Mouse (Mus musculus) spleen, postnatal 4 days (tissue): Measurements from ENCODE around the gene Fgf22.

Source experiments
- DNase-seq, 2 experiments: peaks; one replicate each; pipeline ENCODE4 v3.0.0; 2022; ENCODE audit warnings: low spot score in 2 of 2

Fgf22 gene

DNA sequence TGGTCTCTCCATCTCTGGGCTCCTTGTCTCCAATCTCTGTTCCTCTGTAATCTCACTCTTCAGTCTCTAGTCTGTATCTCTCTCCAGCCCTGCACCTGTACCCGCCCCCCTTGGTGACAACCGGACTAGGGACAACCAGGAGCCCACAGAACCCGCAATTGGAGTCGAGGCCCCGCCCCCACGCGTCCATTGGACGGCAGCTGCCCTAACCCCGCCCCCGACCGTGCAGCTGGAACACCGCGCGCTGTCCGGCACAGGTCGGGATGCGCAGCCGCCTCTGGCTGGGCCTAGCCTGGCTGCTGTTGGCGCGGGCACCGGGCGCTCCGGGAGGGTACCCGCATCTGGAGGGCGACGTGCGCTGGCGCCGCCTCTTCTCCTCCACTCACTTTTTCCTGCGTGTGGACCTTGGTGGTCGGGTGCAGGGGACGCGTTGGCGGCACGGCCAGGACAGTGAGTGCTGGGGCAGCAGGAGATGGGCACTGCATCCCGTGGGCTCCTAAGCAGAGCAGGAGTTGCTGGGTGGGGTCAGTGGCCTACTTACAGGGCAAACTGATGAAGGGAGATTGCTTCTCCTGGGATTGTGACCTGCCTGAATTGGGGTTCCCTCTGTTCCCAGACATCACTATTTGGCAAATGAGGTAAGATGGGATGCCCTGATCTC lies at the start of gene Fgf22:
Gene Fgf22 (plus strand): TSS at position 221 of the 661 bp plus-strand sequence.
- peak; percentile 65 to 80 for DNase-seq

DNA sequence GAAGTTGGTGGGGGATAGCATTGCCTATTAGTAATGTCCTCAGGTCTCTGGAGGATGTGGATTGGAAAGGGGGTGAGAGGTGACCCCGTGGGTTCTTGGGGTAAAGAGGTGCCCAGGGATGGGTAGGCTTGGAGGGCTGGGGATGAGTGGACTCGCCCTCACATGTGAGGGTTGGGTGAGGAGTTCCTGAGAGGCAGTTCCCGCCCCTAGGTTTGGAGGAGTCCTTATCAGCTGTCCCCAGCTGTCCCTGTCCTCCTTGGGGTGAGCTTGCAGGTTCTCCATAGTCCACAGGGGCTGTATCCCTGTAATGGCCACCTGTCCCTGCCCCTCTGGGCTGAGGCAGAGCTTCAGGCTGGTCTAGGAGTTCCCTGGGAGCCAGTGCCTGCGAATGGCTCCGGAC lies 48.9 kb upstream of the Fgf22 start:
- DNase-seq = peak; percentile 81 to 85

DNA sequence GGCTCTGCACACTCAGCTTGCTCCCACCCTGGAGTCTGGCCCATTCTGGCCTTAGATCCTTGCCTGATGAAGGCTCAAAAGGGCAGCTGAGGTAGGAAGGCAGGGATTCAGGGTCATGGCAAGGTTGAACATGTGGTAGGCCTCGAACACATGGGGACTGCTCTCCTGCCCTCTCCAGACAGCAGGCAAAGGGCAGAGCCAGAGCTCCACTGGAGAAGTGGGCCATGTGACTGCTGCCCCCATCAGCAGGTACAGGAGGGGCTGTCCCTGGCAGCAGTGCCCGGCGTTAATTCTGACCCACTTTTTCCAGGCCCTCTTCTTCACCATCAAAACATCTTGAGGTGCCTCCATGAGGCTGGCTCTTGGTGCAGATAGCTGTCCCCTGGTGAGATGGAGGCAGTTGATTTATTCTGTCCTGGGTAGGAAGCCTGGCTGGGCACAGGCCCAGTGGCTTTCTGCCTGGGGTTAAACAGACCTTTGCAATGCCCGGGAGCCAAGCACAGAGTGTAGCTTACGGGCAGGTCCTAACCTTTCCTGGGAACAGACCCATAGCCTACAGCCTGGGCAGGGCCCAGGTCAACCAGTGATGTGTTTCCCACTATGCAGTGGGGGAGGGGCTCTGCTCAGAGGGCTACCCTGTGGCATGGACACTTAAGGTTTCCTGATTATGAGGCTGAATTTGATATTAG lies 48.3 kb upstream of the Fgf22 start:
- peak in 1 of 2 experiments; percentile 66 for DNase-seq

DNA sequence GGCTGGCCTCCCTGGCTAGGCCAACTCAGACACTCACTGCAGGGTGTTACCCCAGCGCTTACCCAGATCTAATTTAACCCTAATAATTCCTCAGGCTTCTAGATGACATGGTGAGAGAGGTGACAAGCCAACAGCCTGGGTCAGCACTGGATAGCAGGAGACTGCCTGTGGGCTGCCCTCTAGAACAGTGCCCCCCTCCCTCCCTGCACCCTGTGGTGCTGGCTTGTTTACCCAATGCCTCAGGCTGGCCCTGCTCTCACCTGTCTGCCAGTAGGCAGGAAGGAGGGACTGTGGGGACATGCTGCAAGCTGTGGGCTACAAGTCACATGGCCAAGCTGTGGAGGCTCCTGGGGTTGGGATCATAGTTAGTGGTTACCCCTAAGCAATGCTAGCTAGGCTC lies 47.7 kb upstream of the Fgf22 start:
- DNase-seq = no peak

DNA sequence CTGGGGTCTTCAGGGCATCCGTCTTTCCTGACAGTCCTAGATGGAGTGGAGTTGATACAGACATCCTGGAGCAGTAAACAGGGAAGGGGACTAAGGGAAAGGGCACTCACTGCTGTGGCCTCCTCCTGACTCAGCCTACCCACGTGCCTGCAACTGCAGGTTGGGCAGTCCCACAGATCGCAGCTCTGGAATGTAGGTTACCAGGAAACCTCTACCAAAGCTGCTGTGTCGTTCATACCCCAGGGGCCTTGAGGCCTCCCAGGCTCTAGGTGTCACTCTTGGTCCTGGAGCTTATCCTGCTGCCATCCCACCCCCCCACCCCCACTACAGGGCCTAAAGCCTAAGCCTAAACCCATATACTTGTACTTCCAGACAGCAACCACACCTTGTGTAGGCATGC lies 47.1 kb upstream of the Fgf22 start:
- no peak for DNase-seq

DNA sequence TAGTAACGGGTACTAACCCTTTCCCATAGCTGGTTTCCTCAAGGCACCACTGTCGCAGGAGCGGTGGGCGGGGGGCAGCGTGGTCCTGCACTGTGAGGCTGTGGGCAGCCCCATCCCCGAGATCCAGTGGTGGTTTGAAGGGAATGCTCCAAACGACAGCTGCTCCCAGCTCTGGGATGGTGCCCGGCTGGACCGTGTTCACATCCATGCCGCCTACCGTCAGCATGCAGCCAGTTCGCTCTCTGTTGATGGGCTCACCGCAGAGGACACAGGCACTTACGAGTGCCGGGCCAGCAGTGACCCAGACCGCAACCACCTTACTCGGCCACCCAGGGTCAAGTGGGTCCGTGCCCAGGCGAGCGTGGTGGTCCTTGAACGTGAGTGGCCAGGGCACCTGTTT lies 46.2 kb upstream of the Fgf22 start:
- no peak for DNase-seq

DNA sequence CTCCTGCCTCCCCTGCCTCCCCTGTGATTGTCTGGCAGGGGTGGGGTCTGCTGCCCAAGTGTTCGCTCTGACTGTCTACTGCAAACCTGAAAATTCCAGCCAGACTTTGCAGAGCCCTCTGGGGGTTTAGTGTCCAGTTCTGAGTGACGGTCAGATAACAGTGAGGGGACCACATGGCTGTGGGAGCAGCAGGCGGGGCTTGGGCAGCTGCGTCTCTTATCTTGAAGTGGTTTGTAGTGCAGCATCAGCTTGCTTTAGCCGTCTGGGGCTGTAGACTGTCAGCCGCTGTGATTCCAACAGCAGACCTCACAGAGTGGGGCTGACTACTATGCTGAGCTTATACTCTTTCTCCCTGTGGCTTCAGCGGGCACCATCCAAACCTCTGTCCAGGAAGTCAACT lies 45.6 kb upstream of the Fgf22 start:
- DNase-seq = no peak

DNA sequence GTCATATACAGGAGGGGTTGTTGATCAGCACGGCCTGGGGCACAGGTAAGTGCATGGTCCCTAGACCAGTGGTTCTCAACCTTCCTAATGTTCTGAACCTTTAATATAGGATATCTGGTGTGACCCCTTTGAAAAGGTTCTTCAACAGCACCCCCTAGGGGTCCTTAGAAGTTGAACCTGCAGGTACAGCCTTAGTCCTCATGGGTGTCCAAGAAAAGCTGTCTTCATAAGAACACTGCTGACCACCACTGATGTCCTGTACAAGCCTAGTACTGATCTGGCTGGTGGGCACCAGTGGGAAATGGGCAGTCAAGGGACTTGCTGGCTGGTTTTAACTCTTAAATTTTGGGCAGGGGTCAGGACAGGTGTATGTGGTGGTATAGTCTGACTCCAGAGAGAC lies 42.8 kb upstream of the Fgf22 start:
- peak in 1 of 2 experiments; percentile 71 for DNase-seq

DNA sequence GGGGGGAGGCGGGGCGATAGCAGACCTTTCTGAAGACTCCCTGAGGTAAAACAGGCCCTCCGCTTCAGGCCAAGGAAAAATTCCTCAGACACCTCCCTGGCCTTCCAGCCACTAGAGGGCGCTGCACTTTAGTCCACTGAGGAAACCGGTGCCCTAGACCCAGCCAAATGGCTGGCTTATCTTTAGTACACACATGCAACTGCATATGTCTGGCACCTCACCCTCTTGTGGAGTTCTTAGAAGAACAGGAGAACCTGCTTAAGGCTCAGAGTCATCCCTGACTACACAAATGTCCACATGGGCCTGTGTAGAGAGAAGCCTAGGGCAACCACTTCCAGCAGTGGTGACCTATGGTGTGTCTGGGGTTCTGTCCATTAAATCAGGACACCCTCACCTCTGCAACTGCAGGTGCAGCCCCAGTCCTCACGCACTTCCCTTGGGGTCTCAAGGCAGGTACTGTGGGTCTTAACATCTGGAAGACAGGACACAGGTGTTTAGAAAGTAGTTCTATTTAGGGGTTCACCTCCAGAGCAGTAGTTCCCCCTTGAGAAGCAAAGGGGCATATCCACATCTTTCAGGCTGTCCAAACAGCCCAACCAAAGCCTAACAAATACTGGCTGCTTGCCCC lies 42.3 kb upstream of the Fgf22 start:
- peak; percentile 94 to 98 for DNase-seq

DNA sequence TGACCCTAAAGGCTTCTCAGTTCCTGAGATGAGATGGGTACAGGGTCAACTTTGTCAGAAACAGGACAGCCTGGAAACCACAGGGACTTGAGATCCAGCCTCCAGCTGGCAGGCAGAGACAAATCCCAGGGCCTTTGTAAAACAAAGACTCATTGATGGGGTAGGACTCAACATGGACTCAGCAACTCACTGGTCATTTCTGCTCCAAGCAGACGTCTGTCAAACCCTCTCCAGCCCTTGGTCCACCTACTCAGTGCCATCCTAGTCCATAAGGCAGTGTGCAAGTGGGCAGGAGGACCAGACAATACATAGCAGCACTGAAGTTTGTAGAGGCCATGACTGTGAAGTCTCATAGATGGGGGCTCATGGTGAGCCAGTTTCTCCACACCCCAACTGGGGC lies 41.7 kb upstream of the Fgf22 start:
- DNase-seq = no peak

DNA sequence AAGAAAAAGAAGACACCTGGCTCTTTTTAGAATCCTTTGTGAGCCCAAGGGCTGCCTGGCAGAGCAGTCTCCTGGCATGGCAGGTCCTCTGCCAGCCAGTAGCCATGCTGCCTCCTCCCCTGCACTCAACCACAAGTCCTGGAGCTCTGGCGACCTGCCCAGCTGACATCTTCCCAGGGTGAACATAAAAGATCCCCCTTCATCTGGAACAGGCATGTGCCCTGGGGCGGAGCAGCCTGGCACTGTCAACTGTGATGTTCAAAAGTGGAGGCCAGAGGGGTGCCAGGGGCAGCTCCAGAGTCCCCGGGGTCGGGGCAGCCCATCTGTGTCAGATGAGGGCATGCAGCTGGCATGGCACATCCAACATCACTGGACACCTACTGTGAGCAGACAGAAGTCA lies 39.9 kb upstream of the Fgf22 start:
- no peak for DNase-seq

DNA sequence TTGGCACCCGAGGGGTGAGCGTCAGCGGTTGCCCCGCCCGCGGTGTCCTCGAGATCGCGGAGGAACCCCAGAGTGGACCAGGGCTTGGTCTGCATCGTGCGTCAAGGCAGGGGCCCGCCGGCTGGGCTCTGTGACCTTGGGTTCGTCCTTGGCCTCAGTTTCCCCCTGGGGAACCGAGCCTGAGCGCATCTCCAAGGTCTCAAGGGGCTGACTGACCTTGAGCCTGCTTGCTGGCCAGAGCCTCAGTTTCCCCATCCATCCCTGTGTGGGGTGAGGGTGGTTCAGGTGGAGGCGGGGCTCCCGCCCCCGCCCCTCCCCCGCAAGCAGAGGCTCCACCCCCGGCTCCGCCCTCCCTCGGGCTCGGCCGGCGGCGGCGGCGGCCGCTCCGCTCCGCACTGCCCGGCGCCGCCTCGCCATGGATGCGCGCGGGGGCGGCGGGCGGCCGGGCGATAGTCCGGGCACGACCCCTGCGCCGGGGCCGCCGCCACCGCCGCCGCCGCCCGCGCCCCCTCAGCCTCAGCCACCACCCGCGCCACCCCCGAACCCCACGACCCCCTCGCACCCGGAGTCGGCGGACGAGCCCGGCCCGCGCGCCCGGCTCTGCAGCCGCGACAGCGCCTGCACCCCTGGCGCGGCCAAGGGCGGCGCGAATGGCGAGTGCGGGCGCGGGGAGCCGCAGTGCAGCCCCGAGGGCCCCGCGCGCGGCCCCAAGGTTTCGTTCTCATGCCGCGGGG lies 38.5 kb upstream of the Fgf22 start, which contains the start of gene Hcn2:
Gene Hcn2 (plus strand): TSS at position 381 of the 734 bp plus-strand sequence.
- no peak for DNase-seq

DNA sequence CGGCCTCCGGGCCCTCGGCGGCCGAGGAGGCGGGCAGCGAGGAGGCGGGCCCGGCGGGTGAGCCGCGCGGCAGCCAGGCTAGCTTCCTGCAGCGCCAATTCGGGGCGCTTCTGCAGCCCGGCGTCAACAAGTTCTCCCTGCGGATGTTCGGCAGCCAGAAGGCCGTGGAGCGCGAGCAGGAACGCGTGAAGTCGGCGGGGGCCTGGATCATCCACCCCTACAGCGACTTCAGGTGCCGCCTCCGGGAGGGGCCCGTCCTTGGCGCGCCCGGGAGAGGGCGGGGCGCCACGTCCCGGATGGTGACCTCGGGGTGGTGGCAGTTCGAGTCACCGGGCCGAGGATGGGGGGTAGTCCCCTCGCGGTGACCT lies 37.9 kb upstream of the Fgf22 start:
- no peak for DNase-seq

DNA sequence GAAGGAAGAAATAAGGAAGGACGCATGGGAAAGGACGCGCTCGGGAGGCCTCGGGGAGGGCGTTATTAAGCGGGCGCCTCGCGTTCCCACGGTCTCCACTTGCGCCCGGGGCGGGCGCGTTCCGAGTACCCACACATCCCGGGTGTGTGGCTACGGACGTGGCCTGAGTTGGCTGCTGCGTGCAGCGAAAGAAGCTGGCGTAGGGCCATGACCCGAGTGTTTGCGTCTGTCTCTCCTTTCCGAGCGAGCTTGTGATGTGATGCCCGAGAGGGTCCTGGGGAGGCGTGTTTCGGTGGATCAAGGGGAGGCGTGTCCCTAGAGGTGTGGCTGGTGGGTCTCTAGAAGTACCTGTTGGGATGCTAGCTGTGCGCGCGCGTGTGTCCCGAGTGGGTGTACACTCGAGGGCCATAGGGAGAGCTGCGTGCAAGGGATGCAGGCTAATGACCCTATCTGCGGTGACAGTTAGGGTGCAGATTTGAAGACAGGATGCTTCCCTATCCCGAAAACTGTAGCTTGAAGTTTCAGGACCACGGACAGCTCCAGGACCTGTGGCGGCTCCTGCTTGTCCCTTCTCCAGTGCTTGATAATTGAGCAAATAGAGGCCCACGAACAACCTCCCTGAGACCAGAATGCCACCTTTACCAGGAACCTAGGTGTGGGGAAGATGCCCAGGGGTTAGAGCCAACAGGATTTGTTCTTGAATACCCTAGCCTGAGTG lies 37.1 kb upstream of the Fgf22 start:
- DNase-seq = peak; percentile 62 to 84

DNA sequence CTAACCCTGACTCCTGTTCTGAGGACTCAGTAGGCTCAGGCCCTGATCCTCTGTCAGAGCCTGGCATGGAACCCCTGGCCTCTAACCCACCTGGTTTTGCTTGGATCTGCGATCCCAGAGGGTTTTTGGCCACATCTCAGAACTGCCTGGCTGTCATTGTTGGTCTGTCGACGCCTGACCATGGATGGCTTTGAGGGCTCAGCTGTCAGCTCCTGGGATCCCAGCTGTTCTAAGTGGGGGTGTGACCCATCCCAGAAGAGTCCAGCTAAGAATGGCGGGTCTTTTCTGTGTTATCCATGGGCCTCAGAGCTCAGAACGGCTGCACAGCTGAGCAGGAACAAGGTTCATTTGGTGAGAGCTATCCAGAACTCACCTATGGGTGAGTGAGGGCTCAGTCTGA lies 33.8 kb upstream of the Fgf22 start:
- no peak for DNase-seq

DNA sequence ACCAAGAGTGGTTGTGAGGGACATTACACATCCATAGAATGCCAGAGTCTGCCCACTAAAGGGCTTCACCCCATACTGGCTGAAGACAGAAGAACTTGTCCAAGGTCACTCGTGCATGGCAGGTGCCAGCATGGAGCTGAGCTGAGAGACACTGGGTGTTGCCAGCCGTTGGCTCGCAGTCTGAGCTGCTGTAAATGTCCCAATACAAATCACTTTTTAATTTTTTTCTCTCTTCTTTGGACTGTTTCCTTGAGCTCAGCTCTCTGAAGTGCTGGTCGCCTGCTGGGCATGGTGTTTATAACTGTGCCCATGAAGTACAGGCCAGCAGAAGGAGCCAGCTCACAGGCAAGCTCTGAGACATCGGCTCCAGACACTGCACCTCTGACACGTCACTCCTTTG lies 31.8 kb upstream of the Fgf22 start:
- DNase-seq = no peak

DNA sequence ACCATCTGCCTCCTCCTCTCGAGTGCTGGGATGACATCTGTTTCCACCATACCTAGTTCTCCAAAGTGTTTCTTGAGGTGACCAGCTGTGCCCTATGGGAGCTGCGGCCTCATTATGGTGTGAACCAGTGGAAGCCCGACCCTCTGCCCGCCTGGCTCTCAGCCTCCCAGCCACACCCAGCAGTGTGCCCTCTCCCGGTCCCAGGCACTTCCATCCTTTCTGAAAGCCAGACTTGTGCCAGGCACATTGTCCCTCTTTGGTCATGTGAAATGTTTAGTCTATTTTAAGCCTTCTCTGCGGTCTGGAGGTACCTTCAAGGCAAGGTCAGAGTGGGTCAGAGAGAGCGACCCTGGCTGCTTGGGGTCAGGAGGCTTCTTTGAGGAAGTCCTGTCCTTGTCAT lies 31.2 kb upstream of the Fgf22 start:
- no peak for DNase-seq

DNA sequence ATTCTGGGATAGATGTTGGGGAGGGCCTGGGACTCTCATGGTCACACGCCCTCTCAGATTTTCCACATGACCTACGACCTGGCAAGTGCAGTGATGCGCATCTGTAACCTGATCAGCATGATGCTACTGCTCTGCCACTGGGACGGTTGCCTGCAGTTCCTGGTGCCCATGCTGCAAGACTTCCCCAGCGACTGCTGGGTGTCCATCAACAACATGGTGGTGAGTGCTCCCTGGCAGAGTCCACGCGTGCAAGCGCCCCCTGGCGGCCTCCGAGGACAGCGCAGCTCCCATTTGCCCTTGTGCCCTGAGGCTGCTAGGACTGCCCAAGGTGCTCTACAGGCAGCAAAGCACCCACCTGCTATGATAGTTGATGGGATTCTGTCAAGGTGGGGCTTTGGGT lies 28.8 kb upstream of the Fgf22 start:
- DNase-seq = peak; percentile 77 to 93

DNA sequence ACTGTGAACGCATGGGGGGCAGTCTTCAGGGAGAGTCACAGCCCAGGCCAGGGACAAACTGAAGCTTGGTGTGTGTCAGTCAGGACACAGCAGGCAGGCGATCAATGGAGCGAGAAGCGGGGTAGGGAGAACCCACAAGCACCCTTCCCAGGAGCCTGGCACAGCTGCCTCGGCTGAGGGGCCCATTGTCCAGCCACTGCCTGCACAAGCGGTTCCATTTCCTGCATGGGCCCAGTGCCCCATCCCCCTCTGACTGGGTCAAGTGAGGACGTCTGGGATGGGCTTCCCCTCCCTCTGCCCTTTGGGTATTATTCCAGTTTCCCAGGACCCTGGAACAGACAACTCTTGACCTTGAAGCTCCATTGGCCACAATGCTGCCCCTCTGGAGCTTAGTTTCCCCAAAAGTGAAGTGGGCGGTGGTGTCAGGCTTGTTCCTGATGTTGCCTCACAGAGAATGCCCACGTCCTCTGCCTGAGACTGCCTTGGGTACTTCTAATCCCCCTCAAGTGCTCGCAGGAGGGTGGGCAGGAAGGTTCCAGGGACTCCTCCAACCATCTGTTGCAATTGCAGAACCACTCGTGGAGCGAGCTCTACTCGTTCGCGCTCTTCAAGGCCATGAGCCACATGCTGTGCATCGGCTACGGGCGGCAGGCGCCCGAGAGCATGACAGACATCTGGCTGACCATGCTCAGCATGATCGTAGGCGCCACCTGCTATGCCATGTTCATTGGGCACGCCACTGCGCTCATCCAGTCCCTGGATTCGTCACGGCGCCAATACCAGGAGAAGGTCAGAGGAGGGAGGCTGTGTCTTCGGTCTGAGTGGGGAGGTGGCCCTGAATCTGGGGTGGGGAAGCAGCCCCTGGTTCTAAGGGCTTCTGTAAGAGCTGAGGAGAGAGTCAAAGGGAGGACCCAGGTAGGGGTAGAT lies 26.3 kb upstream of the Fgf22 start:
- DNase-seq = no peak

DNA sequence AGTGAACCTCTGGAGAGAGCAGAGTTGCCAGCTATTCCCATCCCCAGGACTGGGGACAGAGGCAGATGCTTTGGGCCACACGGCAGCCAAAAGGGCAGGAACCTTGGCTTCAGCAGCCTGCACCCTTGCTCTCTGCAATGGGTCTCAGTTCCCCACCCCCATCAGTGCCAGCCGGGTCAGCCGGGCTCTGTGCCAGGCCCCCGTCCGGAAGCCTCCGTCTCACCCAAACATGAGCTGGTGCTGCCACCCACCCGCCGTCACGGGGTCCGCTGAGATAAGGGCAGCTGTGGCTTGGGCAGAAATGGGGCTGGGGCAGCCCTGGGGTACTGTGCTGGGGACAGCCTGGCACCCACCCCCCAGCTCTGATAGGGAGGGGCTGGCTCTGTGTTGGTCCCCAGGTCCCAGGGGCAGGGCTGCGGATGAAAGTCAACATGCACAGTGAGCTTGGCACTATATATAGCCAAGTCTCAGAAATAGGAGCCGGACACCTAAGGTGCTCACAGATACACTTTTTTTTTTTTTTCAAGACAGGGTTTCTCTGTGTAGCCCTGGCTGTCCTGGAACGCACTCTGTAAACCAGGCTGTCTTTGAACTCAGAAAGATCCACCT lies 25.4 kb upstream of the Fgf22 start:
- no peak for DNase-seq
